Mouse (Mus musculus): ENCODE data around the gene Adamts18.

DNA sequence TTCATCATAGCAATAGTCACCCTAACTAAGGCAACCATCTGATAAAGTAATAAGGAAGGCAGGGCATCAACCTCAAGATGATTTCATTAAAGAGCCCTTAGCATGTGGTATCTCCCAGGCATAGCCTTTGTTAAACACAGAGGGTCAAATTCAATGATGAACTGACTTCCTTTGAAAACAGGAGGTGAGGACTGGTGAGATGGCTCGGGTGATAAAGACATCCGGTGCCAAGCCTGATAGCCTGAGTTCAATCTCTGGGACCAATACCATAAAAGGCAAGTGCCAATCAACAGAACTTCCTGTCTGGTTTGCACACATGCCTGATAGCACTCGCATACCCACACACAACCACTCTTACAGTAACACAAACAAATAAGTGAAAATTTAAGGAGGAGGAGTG lies 169.2 kb downstream of the Adamts18 start:
- TF ChIP-seq FLI1 (IDR thresholded peaks at IDR 0.05; ENCODE audit: low read length) = no peak
- TF ChIP-seq GATA1 (IDR thresholded peaks at IDR 0.05; ENCODE audit: borderline replicate concordance, low read length) = no peak
